Mouse (Mus musculus): Measurements from ENCODE around the gene Srpk2. TPM values are rescaled to one million over a fixed set of nuclear protein-coding genes. Genes with fewer than 3 reads are reported as not detected.
"Not testable (repeated sequence)": the region's sequence is repeated elsewhere in the genome, so short reads cannot be mapped to it uniquely, and the experiment has no call there.

Gene Srpk2
- polyA plus RNA-seq (2012), result 0.02 and 0.06 TPM in 2 replicates

- TF ChIP-seq TAL1 (IDR thresholded peaks at IDR 0.05; ENCODE audit: low read length) (no peak), GATA1 (IDR thresholded peaks at IDR 0.05; ENCODE audit: low read length) (no peak)
Measured at GRCm38 (mm10) chr5:23684517-23684916, at the start of gene Srpk2. Gene Srpk2 (minus strand): TSS chr5:23684617.

GRCm38 (mm10) chr5:23721956-23722355, 37.5 kb upstream of the Srpk2 start:
- TF ChIP-seq GATA1 (IDR thresholded peaks at IDR 0.05; ENCODE audit: low read length), result no peak
- TF ChIP-seq TAL1 (IDR thresholded peaks at IDR 0.05; ENCODE audit: low read length), result no peak
- Histone ChIP-seq H3K4me3 (replicated peaks) (no peak overlapping the region), H3K4me1 (ENCODE audit: control insufficient read depth) (peaks cover 1% of the 10 kb centered on the region), H3K9me3 (ENCODE audit: control insufficient read depth, low read length) (no peaks in the 10 kb centered on the region), H3K36me3 (ENCODE audit: control insufficient read depth) (no peaks in the 10 kb centered on the region), H3K27me3 (ENCODE audit: control insufficient read depth) (no peaks in the 10 kb centered on the region)

More at GRCm38 (mm10) chr5:23684517-23684916, at the start of gene Srpk2:
- H3K36me3 ChIP-seq (ENCODE audit: control insufficient read depth), result no peaks in the 10 kb centered on the region
- no peaks in the 10 kb centered on the region for H3K4me1 ChIP-seq (ENCODE audit: control insufficient read depth)
- H3K9me3 ChIP-seq (ENCODE audit: control insufficient read depth, low read length), result no peaks in the 10 kb centered on the region
- 0 out of 2 replicates have a peak, but pooled peaks cover 2% of the 10 kb centered on the region for H3K27me3 ChIP-seq (ENCODE audit: control insufficient read depth)
- H3K4me3 ChIP-seq (replicated peaks), result no peak within 1 kb of the TSS

- Histone ChIP-seq H3K9me3 (ENCODE audit: control insufficient read depth, low read length) (no peaks in the 10 kb centered on the region), H3K4me1 (ENCODE audit: control insufficient read depth) (peaks cover 1% of the 10 kb centered on the region), H3K4me3 (replicated peaks) (no peak overlapping the region), H3K36me3 (ENCODE audit: control insufficient read depth) (no peaks in the 10 kb centered on the region), H3K27me3 (ENCODE audit: control insufficient read depth) (no peaks in the 10 kb centered on the region)
- TF ChIP-seq TAL1 (IDR thresholded peaks at IDR 0.05; ENCODE audit: low read length), result no peak
Measured at GRCm38 (mm10) chr5:23718881-23719328, 34.5 kb upstream of the Srpk2 start.

GRCm38 (mm10) chr5:23718182-23718534, 33.7 kb upstream of the Srpk2 start:
- Histone ChIP-seq H3K9me3 (ENCODE audit: control insufficient read depth, low read length) (no peaks in the 10 kb centered on the region), H3K27me3 (ENCODE audit: control insufficient read depth) (no peaks in the 10 kb centered on the region), H3K4me3 (replicated peaks) (no peak overlapping the region), H3K36me3 (ENCODE audit: control insufficient read depth) (no peaks in the 10 kb centered on the region), H3K4me1 (ENCODE audit: control insufficient read depth) (peaks cover 6% of the 10 kb centered on the region)
- TF ChIP-seq GATA1 (IDR thresholded peaks at IDR 0.05; ENCODE audit: low read length) (no peak), TAL1 (IDR thresholded peaks at IDR 0.05; ENCODE audit: low read length) (no peak)

GRCm38 (mm10) chr5:23717469-23718181, 33.2 kb upstream of the Srpk2 start:
- TF ChIP-seq GATA1 (IDR thresholded peaks at IDR 0.05; ENCODE audit: low read length) (no peak), TAL1 (IDR thresholded peaks at IDR 0.05; ENCODE audit: low read length) (no peak)
- Histone ChIP-seq H3K36me3 (ENCODE audit: control insufficient read depth) (no peaks in the 10 kb centered on the region), H3K4me3 (replicated peaks) (no peak overlapping the region), H3K4me1 (ENCODE audit: control insufficient read depth) (peaks cover 8% of the 10 kb centered on the region), H3K27me3 (ENCODE audit: control insufficient read depth) (no peaks in the 10 kb centered on the region), H3K9me3 (ENCODE audit: control insufficient read depth, low read length) (no peaks in the 10 kb centered on the region)

GRCm38 (mm10) chr5:23713401-23714335, 29.3 kb upstream of the Srpk2 start:
- Histone ChIP-seq H3K9me3 (ENCODE audit: control insufficient read depth, low read length) (peaks cover 4% of the 10 kb centered on the region; the same call in 1 of the 2 replicates), H3K36me3 (ENCODE audit: control insufficient read depth) (peaks cover 11% of the 10 kb centered on the region), H3K4me3 (replicated peaks) (no peak overlapping the region), H3K27me3 (ENCODE audit: control insufficient read depth) (no peaks in the 10 kb centered on the region), H3K4me1 (ENCODE audit: control insufficient read depth) (peaks cover 18% of the 10 kb centered on the region)
- TF ChIP-seq TAL1 (IDR thresholded peaks at IDR 0.05; ENCODE audit: low read length) (no peak), GATA1 (IDR thresholded peaks at IDR 0.05; ENCODE audit: low read length) (no peak)

GRCm38 (mm10) chr5:23712130-23713001, 27.9 kb upstream of the Srpk2 start:
- Histone ChIP-seq H3K36me3 (ENCODE audit: control insufficient read depth) (peaks cover 13% of the 10 kb centered on the region), H3K4me3 (replicated peaks) (peak overlapping the region; percentile 65), H3K27me3 (ENCODE audit: control insufficient read depth) (no peaks in the 10 kb centered on the region), H3K4me1 (ENCODE audit: control insufficient read depth) (peaks cover 17% of the 10 kb centered on the region), H3K9me3 (ENCODE audit: control insufficient read depth, low read length) (peaks cover 10% of the 10 kb centered on the region)
- no peak for TF ChIP-seq GATA1 (IDR thresholded peaks at IDR 0.05; ENCODE audit: low read length)
- no peak for TF ChIP-seq TAL1 (IDR thresholded peaks at IDR 0.05; ENCODE audit: low read length)

GRCm38 (mm10) chr5:23711671-23712129, 27.3 kb upstream of the Srpk2 start:
- not testable (repeated sequence) for H3K27me3 ChIP-seq (ENCODE audit: control insufficient read depth)
- Histone ChIP-seq H3K4me1 (ENCODE audit: control insufficient read depth) (peaks cover 17% of the 10 kb centered on the region), H3K36me3 (ENCODE audit: control insufficient read depth) (peaks cover 16% of the 10 kb centered on the region), H3K9me3 (ENCODE audit: control insufficient read depth, low read length) (peaks cover 13% of the 10 kb centered on the region), H3K4me3 (replicated peaks) (peak overlapping the region; percentile 65)
